15 mouse cellular contexts compared by ENCODE assay signal in the genomic region with DNA sequence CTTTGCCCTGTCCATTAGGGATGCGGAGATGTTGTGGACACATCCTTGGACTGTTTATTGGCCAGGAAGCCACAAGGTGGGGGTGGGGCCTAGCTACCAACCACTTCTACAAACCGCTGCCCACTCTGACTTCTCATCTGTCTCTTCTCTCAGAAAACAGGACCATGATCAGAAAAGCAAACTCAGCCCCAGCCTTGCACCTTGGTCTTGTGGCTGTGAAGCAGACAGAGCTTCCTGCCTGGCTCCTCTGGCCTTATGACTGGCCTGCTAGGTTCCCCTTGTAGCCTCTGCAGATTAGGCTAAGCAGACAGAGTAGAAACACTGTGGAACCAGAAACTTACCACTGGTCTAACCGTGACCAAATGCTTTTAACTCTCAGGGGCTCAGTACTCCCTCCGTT. TPM values are rescaled to one million over a fixed set of nuclear protein-coding genes. Genes with fewer than 3 reads are reported as not detected.
DNase-seq lines count a peak whose midpoint lies in the region; ATAC-seq and TF ChIP-seq lines count a peak whose summit lies in the region.
"Had no signal": no experiment of that assay in that cellular context is flagged by ENCODE, and none has a peak within 500 bp of the region (broad histone marks: within the 10 kb centered on the region; RNA-seq: fewer than 3 reads in every experiment).

No protein-coding gene starts in this region.

- H3K27ac ChIP-seq in heart, embryonic 14.5 days (replicated peaks in 1 of 2; ENCODE audit: control insufficient read depth in 1 of 2, insufficient read depth in 1 of 2, low read depth in 2 of 2, low read length in 2 of 2), result peak overlapping the region; percentile 16 to 41; a peak in 1 of 4 replicates
- H3K27ac ChIP-seq in midbrain, embryonic 10.5 days (replicated peaks), result peak overlapping the region; percentile 78
- H3K27ac ChIP-seq in midbrain, postnatal 0 days (ENCODE audit: low read depth, low read length), result no peak overlapping the region
- 0 out of 2 replicates have a peak overlapping the region, but pooled peaks have one; percentile 0 for H3K27ac ChIP-seq in macrophage
- H3K27ac ChIP-seq in small intestine, adult 2 months (ENCODE audit: insufficient read depth, low read depth, low read length), result peak overlapping the region; percentile 12; the same call in 1 of the 2 replicates
- H3K27ac ChIP-seq: neural tube, embryonic 15.5 days had no signal

- 75% methylated on average over 4 of the region's 4 CpGs for WGBS in heart, embryonic 14.5 days
- 62% methylated on average over 4 of the region's 4 CpGs for WGBS in midbrain, embryonic 10.5 days
- WGBS in midbrain, postnatal 0 days, result 60% methylated on average over 4 of the region's 4 CpGs
- 33% methylated on average over 4 of the region's 4 CpGs for WGBS in macrophage (ENCODE audit: missing documents)
- WGBS in small intestine, adult 2 months, result 82% methylated on average over 4 of the region's 4 CpGs

- no peak overlapping the region for H3K4me2 ChIP-seq in heart, embryonic 14.5 days (ENCODE audit: low read length)
- H3K4me2 ChIP-seq in midbrain, postnatal 0 days (ENCODE audit: low read depth, low read length, poor library complexity, severe bottlenecking), result no peak overlapping the region
- H3K4me2 ChIP-seq: lung, embryonic 14.5 days; neural tube, embryonic 15.5 days had no signal

- no peaks in the 10 kb centered on the region for H3K27me3 ChIP-seq in heart, embryonic 14.5 days (ENCODE audit: control insufficient read depth, insufficient read depth, low read length)
- peaks cover 34% of the 10 kb centered on the region for H3K27me3 ChIP-seq in midbrain, embryonic 10.5 days (ENCODE audit: low read depth, poor library complexity, severe bottlenecking)
- H3K27me3 ChIP-seq in midbrain, postnatal 0 days (ENCODE audit: insufficient read depth, low read length), result no peaks in the 10 kb centered on the region
- H3K27me3 ChIP-seq in small intestine, adult 2 months (ENCODE audit: control insufficient read depth, insufficient read depth, low read length), result no peaks in the 10 kb centered on the region
- H3K27me3 ChIP-seq: CH12.LX; neural tube, embryonic 15.5 days; Patski had no signal

- no peaks in the 10 kb centered on the region for H3K36me3 ChIP-seq in heart, embryonic 14.5 days (ENCODE audit: control insufficient read depth, insufficient read depth, low read length)
- no peaks in the 10 kb centered on the region for H3K36me3 ChIP-seq in midbrain, embryonic 10.5 days
- H3K36me3 ChIP-seq in midbrain, postnatal 0 days (ENCODE audit: insufficient read depth, low read length), result no peaks in the 10 kb centered on the region
- H3K36me3 ChIP-seq in macrophage (ENCODE audit: inconsistent target), result no peaks in the 10 kb centered on the region
- H3K36me3 ChIP-seq in small intestine, adult 2 months (ENCODE audit: control insufficient read depth, insufficient read depth, low read length), result no peaks in the 10 kb centered on the region
- H3K36me3 ChIP-seq: neural tube, embryonic 15.5 days had no signal

- 0 out of 2 replicates have a peak overlapping the region, but pooled peaks have one; percentile 5 for H3K9ac ChIP-seq in heart, embryonic 14.5 days (ENCODE audit: low read length)
- no peak overlapping the region for H3K9ac ChIP-seq in midbrain, postnatal 0 days (replicated peaks; ENCODE audit: low read length, poor library complexity, severe bottlenecking)
- H3K9ac ChIP-seq: lung, embryonic 14.5 days; neural tube, embryonic 15.5 days had no signal

- DNase-seq in heart, postnatal 25 days (ENCODE audit: low spot score), result no peak
- DNase-seq in midbrain, embryonic 10.5 days (ENCODE audit: low spot score), result no peak
- DNase-seq in midbrain, postnatal 0 days (ENCODE audit: low spot score), result no peak
- DNase-seq in lung, adult 18-20 months, result no peak
- no peak for DNase-seq in left cerebral cortex, adult 11 months (ENCODE audit: low spot score)
- DNase-seq: gastrocnemius, postnatal 25 days; lung, embryonic 14.5 days; right cerebral cortex, adult 18-20 months; thymus, adult 18-20 months had no signal

- H3K4me3 ChIP-seq in heart, embryonic 14.5 days (ENCODE audit: control insufficient read depth in 1 of 2, insufficient read depth in 1 of 2, low read depth in 1 of 2, low read length in 2 of 2), result no peak overlapping the region
- no peak overlapping the region for H3K4me3 ChIP-seq in midbrain, embryonic 10.5 days
- H3K4me3 ChIP-seq in midbrain, postnatal 0 days (ENCODE audit: low read depth, low read length), result no peak overlapping the region
- no peak overlapping the region for H3K4me3 ChIP-seq in macrophage (ENCODE audit: inconsistent target)
- H3K4me3 ChIP-seq in small intestine, adult 2 months (ENCODE audit: low read depth, low read length), result no peak overlapping the region
- H3K4me3 ChIP-seq: neural tube, embryonic 15.5 days had no signal

- peaks cover 30 to 61% of the 10 kb centered on the region in 2 experiments for H3K4me1 ChIP-seq in heart, embryonic 14.5 days (ENCODE audit: control insufficient read depth in 2 of 2, insufficient read depth in 2 of 2, low read length in 2 of 2)
- H3K4me1 ChIP-seq in midbrain, embryonic 10.5 days, result peaks cover 85% of the 10 kb centered on the region
- H3K4me1 ChIP-seq in midbrain, postnatal 0 days (ENCODE audit: insufficient read depth, low read length), result peaks cover 21% of the 10 kb centered on the region
- H3K4me1 ChIP-seq in small intestine, adult 2 months (ENCODE audit: control insufficient read depth, insufficient read depth, insufficient read length, low read length), result peaks cover 36% of the 10 kb centered on the region

- no peaks in the 10 kb centered on the region for H3K79me2 ChIP-seq in macrophage (ENCODE audit: inconsistent target)

- TF ChIP-seq CTCF in midbrain, postnatal 0 days (IDR thresholded peaks at IDR 0.05), result no peak
- TF ChIP-seq CTCF in small intestine, adult 2 months (IDR thresholded peaks at IDR 0.05; ENCODE audit: extremely low read depth, insufficient read length, insufficient replicate concordance, low read depth, low read length), result no peak

- ATAC-seq in heart, embryonic 14.5 days (ENCODE audit: insufficient number of reproducible peaks, insufficient read depth, low FRiP score, low read depth), result no peak
- no peak for ATAC-seq in midbrain, postnatal 0 days (ENCODE audit: low FRiP score)
- ATAC-seq: Patski had no signal

- no peaks in the 10 kb centered on the region for H3K9me3 ChIP-seq in heart, embryonic 14.5 days (ENCODE audit: control insufficient read depth, low read length)
- no peaks in the 10 kb centered on the region for H3K9me3 ChIP-seq in midbrain, embryonic 10.5 days (replicated peaks)
- no peaks in the 10 kb centered on the region for H3K9me3 ChIP-seq in midbrain, postnatal 0 days (ENCODE audit: low read length)
- H3K9me3 ChIP-seq: neural tube, embryonic 15.5 days had no signal

- intact Hi-C loops in heart, postnatal 25 days (cut with DNase I), result no loop called here

- no peak for TF ChIP-seq POLR2A in small intestine, adult 2 months (IDR thresholded peaks at IDR 0.05; ENCODE audit: low read depth, low read length)

RNA-seq across cellular contexts. Expression of a gene that starts 15.8 kb away (rescaled TPM):
- 17.0 and 17.3 TPM in 2 replicates for polyA plus RNA-seq in heart, embryonic 14.5 days (2014; fragmentation: Nextera tagmentation; extraction: Ambion mirVana)
- total RNA-seq in heart, postnatal 25 days (2021), result 1 to 10 TPM; 9.7 to 9.8 TPM
- 2.3 and 3.0 TPM in 2 replicates for polyA plus RNA-seq in midbrain, embryonic 10.5 days (2016; fragmentation: Nextera tagmentation; extraction: Ambion mirVana)
- 15.4 and 18.5 TPM in 2 replicates for total RNA-seq in midbrain, postnatal 0 days (2014; rRNA removed)
- 16.2 and 17.5 TPM in 2 replicates for polyA plus RNA-seq in midbrain, postnatal 0 days (2015; fragmentation: Nextera tagmentation; extraction: Ambion mirVana)
- under 1 TPM in 5 of 26 experiments, not detected in 21; 0.22 to 0.51 (median 0.33) TPM for total RNA-seq in macrophage (2018; cell fraction: chromatin; rRNA removed)
- 1 to 10 TPM in 4 of 26 experiments, under 1 TPM in 16, not detected in 6; 0.03 to 1.5 (median 0.59) TPM for total RNA-seq in macrophage (2018; cell fraction: cytosol; rRNA removed)
- total RNA-seq in macrophage (2018; cell fraction: nucleus; rRNA removed), result 1 to 10 TPM in 2 of 26 experiments, under 1 TPM in 10, not detected in 14; 0.24 to 1.2 (median 0.61) TPM
- 0.72 to 0.94 TPM (median 0.83 TPM) in 3 replicates for polyA plus RNA-seq in macrophage (2018)
- 8.6 and 11.8 TPM in 2 replicates for polyA plus RNA-seq in small intestine, adult 2 months (2012; rRNA removed)

RNA-seq across cellular contexts. Expression of a gene that starts 18.3 kb away (rescaled TPM):
- 23.1 and 23.7 TPM in 2 replicates for polyA plus RNA-seq in heart, embryonic 14.5 days (2014; fragmentation: Nextera tagmentation; extraction: Ambion mirVana)
- 1 to 10 TPM; 7.4 to 9.0 TPM for total RNA-seq in heart, postnatal 25 days (2021)
- 25.4 and 27.3 TPM in 2 replicates for polyA plus RNA-seq in midbrain, embryonic 10.5 days (2016; fragmentation: Nextera tagmentation; extraction: Ambion mirVana)
- total RNA-seq in midbrain, postnatal 0 days (2014; rRNA removed), result 17.4 and 19.9 TPM in 2 replicates
- polyA plus RNA-seq in midbrain, postnatal 0 days (2015; fragmentation: Nextera tagmentation; extraction: Ambion mirVana), result 10.8 and 12.1 TPM in 2 replicates
- 10 to 100 TPM in 17 of 26 experiments, 1 to 10 TPM in 9; 2.9 to 22.5 (median 13.0) TPM for total RNA-seq in macrophage (2018; cell fraction: chromatin; rRNA removed)
- total RNA-seq in macrophage (2018; cell fraction: cytosol; rRNA removed), result 1 to 10 TPM; 4.2 to 9.7 (median 6.6) TPM
- 10 to 100 TPM in 8 of 26 experiments, 1 to 10 TPM in 18; 2.8 to 18.9 (median 6.9) TPM for total RNA-seq in macrophage (2018; cell fraction: nucleus; rRNA removed)
- polyA plus RNA-seq in macrophage (2018), result 3.0 to 14.0 TPM (median 8.4 TPM) in 3 replicates
- 9.9 and 13.7 TPM in 2 replicates for polyA plus RNA-seq in small intestine, adult 2 months (2012; rRNA removed)

RNA-seq across cellular contexts. Expression of a gene that starts 30.7 kb away (rescaled TPM):
- 19.4 and 19.7 TPM in 2 replicates for polyA plus RNA-seq in heart, embryonic 14.5 days (2014; fragmentation: Nextera tagmentation; extraction: Ambion mirVana)
- 1 to 10 TPM; 6.0 to 6.1 TPM for total RNA-seq in heart, postnatal 25 days (2021)
- polyA plus RNA-seq in midbrain, embryonic 10.5 days (2016; fragmentation: Nextera tagmentation; extraction: Ambion mirVana), result 33.5 and 37.6 TPM in 2 replicates
- total RNA-seq in midbrain, postnatal 0 days (2014; rRNA removed), result 14.2 and 26.0 TPM in 2 replicates
- 10.4 and 12.7 TPM in 2 replicates for polyA plus RNA-seq in midbrain, postnatal 0 days (2015; fragmentation: Nextera tagmentation; extraction: Ambion mirVana)
- total RNA-seq in macrophage (2018; cell fraction: chromatin; rRNA removed), result 10 to 100 TPM in 16 of 26 experiments, 1 to 10 TPM in 10; 6.4 to 24.7 (median 12.3) TPM
- total RNA-seq in macrophage (2018; cell fraction: cytosol; rRNA removed), result 10 to 100 TPM in 25 of 26 experiments, 1 to 10 TPM in 1; 9.6 to 17.6 (median 15.0) TPM
- 10 to 100 TPM in 19 of 26 experiments, 1 to 10 TPM in 7; 7.6 to 24.2 (median 11.8) TPM for total RNA-seq in macrophage (2018; cell fraction: nucleus; rRNA removed)
- polyA plus RNA-seq in macrophage (2018), result 11.7 to 19.4 TPM (median 13.3 TPM) in 3 replicates
- polyA plus RNA-seq in small intestine, adult 2 months (2012; rRNA removed), result 12.8 and 14.2 TPM in 2 replicates

RNA-seq across cellular contexts. Expression of a gene that starts 40.0 kb away (rescaled TPM):
- polyA plus RNA-seq in heart, embryonic 14.5 days (2014; fragmentation: Nextera tagmentation; extraction: Ambion mirVana), result 6.4 and 6.8 TPM in 2 replicates
- total RNA-seq in heart, postnatal 25 days (2021), result 10 to 100 TPM; 15.3 to 19.2 TPM
- polyA plus RNA-seq in midbrain, embryonic 10.5 days (2016; fragmentation: Nextera tagmentation; extraction: Ambion mirVana), result 0.32 and 0.57 TPM in 2 replicates
- 7.1 and 8.0 TPM in 2 replicates for total RNA-seq in midbrain, postnatal 0 days (2014; rRNA removed)
- polyA plus RNA-seq in midbrain, postnatal 0 days (2015; fragmentation: Nextera tagmentation; extraction: Ambion mirVana), result 1.4 and 1.5 TPM in 2 replicates
- total RNA-seq in macrophage (2018; cell fraction: chromatin; rRNA removed), result 1 to 10 TPM in 1 of 26 experiments, under 1 TPM in 15, not detected in 10; 0.18 to 4.7 (median 0.30) TPM
- under 1 TPM in 12 of 26 experiments, not detected in 14; 0.03 to 0.18 (median 0.04) TPM for total RNA-seq in macrophage (2018; cell fraction: cytosol; rRNA removed)
- total RNA-seq in macrophage (2018; cell fraction: nucleus; rRNA removed), result under 1 TPM in 15 of 26 experiments, not detected in 11; 0.17 to 0.92 (median 0.33) TPM
- 0.06 TPM in 1 of 3 replicates, not detected in the others for polyA plus RNA-seq in macrophage (2018)
- 22.9 and 29.6 TPM in 2 replicates for polyA plus RNA-seq in small intestine, adult 2 months (2012; rRNA removed)
